Mouse (Mus musculus) heart, embryonic 11.5 days (tissue): ENCODE measurements at regions not wholly inside any gene's neighbourhood (a gene's known extent, or its start where the extent isn't known, plus 50 kb on each side); places are given as distances from the start of the nearest gene placed in this dataset.

Experiments used
- ATAC-seq: fragments of 200-750 bp; cut with Nextera tagmentation; replicated peaks from 2 replicates; pipeline ENCODE4 v1.8.0; 2017; ENCODE audit warnings: moderate library complexity; ENCODE audit not compliant: insufficient number of reproducible peaks, low FRiP score, low TSS enrichment
- H3K27ac ChIP-seq: fragments of 300-500 bp; sonication (generic); 2 replicates; pipeline ENCODE4 v1.5.1; 2014; ENCODE audit warnings: mild to moderate bottlenecking, low read depth, low read length
- H3K27me3 ChIP-seq: fragments of 300-500 bp; sonication (generic); 2 replicates; pipeline ENCODE4 v1.6.1; 2014; ENCODE audit warnings: mild to moderate bottlenecking, low read length, mixed read lengths; ENCODE audit not compliant: control insufficient read depth, insufficient read depth
- H3K36me3 ChIP-seq: fragments of 300-500 bp; sonication (generic); 2 replicates; pipeline ENCODE4 v1.6.1; 2014; ENCODE audit warnings: mild to moderate bottlenecking, low read length, moderate library complexity, mixed read lengths; ENCODE audit not compliant: control insufficient read depth, insufficient read depth
- H3K4me1 ChIP-seq: fragments of 300-500 bp; sonication (generic); 2 replicates; pipeline ENCODE4 v1.6.1; 2014; ENCODE audit warnings: low read length; ENCODE audit not compliant: control insufficient read depth, insufficient read depth
- H3K4me2 ChIP-seq: fragments of 300-500 bp; sonication (generic); 2 replicates; pipeline ENCODE4 v1.6.1; 2014; ENCODE audit warnings: mild to moderate bottlenecking, moderate library complexity
- H3K4me3 ChIP-seq: fragments of 300-500 bp; sonication (generic); 2 replicates; pipeline ENCODE4 v1.5.1; 2014; ENCODE audit warnings: low read depth, low read length
- H3K9ac ChIP-seq: fragments of 300-500 bp; sonication (generic); 2 replicates; pipeline ENCODE4 v1.6.1; 2014; ENCODE audit warnings: mild to moderate bottlenecking, low read depth, low read length, moderate library complexity
- H3K9me3 ChIP-seq: fragments of 300-500 bp; sonication (generic); replicated peaks from 2 replicates; pipeline ENCODE4 v1.6.1; 2016; ENCODE audit warnings: low read length; ENCODE audit not compliant: control insufficient read depth
- WGBS: fragments of 180-500 bp; shearing (Covaris S2); extraction: QIAGEN DNeasy Blood & Tissue Kit; methylation state at CpG from one replicate; pipeline ENCODE4 v1.1.7; 2014; ENCODE audit not compliant: insufficient replicate concordance; 5-methylcytosine and 5-hydroxymethylcytosine counted together

DNA sequence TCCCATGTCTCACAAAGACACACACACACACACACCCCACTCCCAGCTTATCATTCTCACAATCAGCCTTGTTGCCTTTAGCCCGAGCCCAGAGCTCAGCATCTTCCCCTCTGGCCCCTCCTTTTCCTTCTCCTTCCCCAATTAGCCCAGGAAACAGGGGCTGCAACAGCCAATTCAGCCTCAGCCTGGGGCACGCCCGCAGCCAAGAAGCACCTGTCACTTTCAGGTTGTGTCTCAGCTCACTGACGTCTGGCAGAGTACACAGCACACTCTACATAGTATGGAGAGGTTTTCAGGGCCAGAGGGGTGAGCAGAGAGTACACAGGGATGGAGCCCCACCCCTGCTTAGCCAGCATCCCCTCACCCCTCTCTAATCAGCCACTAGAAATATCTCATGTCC lies 106.4 kb downstream of the Plxna1 start:
- Histone ChIP-seq H3K4me2 (no peak overlapping the region), H3K4me1 (no peaks in the 10 kb centered on the region), H3K9ac (no peak overlapping the region), H3K27ac (no peak overlapping the region), H3K4me3 (no peak overlapping the region), H3K36me3 (no peaks in the 10 kb centered on the region), H3K27me3 (no peaks in the 10 kb centered on the region), H3K9me3 (no peaks in the 10 kb centered on the region)
- WGBS: 35% methylated on average over 4 of the region's 4 CpGs
- ATAC-seq: no peak

DNA sequence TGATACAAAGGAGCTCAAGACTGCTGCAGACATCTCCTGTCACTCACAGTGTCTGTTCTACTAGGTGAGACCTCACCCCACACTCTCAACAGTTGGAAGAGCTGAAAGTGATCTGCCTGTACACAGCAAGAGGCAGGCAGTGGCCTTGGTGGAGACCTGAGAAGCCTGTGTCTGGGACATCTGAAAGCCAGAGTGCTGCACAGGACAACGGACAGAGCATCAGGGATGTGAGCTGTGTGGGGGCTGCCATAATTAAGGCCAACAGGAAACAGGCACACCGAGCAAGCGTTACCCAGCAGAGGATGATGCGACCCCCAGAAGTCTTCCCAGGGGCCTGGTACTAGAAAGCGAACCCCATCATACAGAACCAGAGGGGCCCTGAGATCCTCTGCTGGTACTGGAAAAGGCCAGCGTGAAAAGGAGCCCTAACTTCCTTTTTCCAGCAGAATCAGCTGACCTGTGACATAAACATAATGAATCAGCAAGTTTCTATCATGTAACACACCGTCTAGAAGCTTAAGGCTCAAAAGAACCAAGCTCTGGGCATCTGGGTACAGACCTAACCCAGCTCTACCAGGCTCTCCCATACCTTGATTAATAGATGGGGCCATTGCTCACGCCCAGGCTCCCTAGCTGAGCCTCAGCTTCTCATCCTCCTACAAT lies 105.7 kb downstream of the Plxna1 start:
- no peak for ATAC-seq
- H3K27ac ChIP-seq: no peak overlapping the region
- WGBS: 68% methylated on average over 8 of the region's 8 CpGs

DNA sequence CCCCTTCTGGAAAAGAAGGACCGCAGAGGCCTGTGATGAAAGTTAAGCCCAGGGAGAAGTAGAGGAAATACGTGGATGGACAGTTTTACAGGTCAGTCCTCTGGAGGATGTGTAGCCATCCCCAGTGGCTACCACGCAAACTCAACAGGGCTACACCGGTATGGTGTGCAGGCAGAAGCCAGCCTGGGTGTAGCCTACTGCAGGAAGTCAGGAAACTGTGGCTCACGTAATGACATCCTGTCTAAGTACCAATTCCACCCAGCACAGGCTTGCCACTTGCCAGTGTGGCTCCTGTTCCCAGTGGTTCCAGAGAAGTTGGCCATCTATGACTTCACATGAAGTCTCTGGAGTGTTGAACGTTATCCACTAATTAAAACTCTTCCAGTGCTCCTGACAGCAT lies 105.0 kb downstream of the Plxna1 start:
- Histone ChIP-seq H3K36me3 (no peaks in the 10 kb centered on the region), H3K27me3 (no peaks in the 10 kb centered on the region), H3K4me2 (no peak overlapping the region), H3K4me1 (no peaks in the 10 kb centered on the region), H3K9me3 (no peaks in the 10 kb centered on the region), H3K4me3 (no peak overlapping the region), H3K9ac (no peak overlapping the region), H3K27ac (no peak overlapping the region)
- ATAC-seq: no peak
- 75% methylated on average over 6 of the region's 6 CpGs for WGBS

More for the DNA sequence above, 105.7 kb downstream of the Plxna1 start:
- no peak overlapping the region for H3K4me3 ChIP-seq
- no peak overlapping the region for H3K4me2 ChIP-seq
- H3K9ac ChIP-seq: no peak overlapping the region
- no peaks in the 10 kb centered on the region for H3K36me3 ChIP-seq
- H3K27me3 ChIP-seq: no peaks in the 10 kb centered on the region
- no peaks in the 10 kb centered on the region for H3K9me3 ChIP-seq
- no peaks in the 10 kb centered on the region for H3K4me1 ChIP-seq

DNA sequence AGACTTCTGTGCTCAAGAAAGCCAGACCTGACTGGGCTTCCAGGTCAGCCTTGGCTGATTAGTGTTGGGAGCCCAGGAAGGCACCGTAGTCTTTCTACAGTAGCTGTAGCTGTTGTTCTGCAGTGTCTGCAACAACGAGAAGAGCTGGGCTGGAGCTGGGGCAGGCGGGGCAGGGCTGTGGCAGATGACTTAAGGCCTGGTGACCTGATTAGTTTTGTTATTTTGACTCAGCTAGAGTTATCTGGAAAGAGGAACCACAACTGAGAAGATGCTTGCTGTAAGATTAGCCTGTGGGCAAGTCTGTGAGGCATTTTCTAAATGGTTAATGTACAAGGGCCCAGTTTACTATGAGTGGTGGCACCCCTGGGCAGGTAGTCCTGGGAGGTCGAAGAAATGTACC lies 104.3 kb downstream of the Plxna1 start:
- Histone ChIP-seq H3K4me1 (no peaks in the 10 kb centered on the region), H3K27me3 (no peaks in the 10 kb centered on the region), H3K9me3 (no peaks in the 10 kb centered on the region), H3K4me3 (no peak overlapping the region), H3K36me3 (no peaks in the 10 kb centered on the region), H3K9ac (no peak overlapping the region), H3K27ac (no peak overlapping the region), H3K4me2 (no peak overlapping the region)
- ATAC-seq: no peak
- 73% methylated on average over 4 of the region's 4 CpGs for WGBS

DNA sequence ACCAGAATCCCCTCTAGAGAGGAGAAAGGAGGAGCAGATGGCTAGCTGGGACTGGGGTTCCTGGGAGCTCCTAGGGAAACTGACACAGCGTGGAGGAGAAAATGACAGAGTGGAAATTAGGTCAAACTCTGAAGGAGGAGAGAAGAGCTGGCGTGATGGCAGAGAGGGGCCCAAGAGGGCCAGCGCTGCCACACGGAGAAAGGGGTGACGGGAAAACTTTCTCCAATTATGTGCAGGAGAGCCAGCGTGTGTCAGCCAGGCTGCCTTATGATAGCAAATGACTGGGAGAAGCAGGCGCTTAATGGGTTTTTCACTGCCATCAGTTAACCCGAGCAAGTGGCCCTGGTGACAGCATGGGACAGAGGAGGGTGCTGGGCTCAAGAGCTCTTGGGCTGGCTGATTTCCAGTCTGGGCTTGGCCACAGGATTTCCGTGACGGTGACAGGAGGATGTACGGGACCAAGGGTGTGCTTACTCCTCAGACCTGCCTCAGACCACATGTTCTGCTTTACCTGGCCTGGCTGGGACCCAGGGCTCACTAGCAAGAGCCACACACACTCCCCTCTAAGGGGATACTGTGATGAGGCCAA lies 102.9 kb downstream of the Plxna1 start:
- Histone ChIP-seq H3K36me3 (no peaks in the 10 kb centered on the region), H3K4me3 (no peak overlapping the region), H3K27me3 (no peaks in the 10 kb centered on the region), H3K27ac (no peak overlapping the region), H3K4me1 (no peaks in the 10 kb centered on the region), H3K9ac (no peak overlapping the region), H3K9me3 (no peaks in the 10 kb centered on the region), H3K4me2 (no peak overlapping the region)
- WGBS: 73% methylated on average over 11 of the region's 11 CpGs
- ATAC-seq: no peak

DNA sequence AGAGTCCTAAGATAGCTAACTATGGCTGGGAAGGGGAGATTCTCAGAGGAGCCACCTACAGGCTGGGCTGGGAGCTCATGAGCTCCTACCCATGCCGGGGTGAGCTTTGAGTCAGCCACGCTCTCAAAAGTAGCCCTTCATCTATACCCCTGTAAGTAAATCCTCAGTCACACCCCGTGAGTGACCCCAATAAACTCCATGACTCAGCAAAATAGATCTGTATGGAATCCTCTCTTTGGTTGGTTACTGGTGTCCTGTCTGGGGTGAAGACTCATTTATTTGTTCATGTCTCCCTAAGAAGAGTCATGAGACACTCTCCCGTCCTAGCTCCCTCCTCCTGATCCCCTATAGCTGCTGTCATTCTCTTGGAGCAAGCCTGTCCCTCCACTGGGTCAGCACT lies 99.5 kb downstream of the Plxna1 start:
- 62% methylated on average over 4 of the region's 4 CpGs for WGBS
- Histone ChIP-seq H3K9ac (no peak overlapping the region), H3K9me3 (no peaks in the 10 kb centered on the region), H3K4me3 (no peak overlapping the region), H3K4me2 (no peak overlapping the region), H3K27ac (no peak overlapping the region), H3K36me3 (no peaks in the 10 kb centered on the region), H3K27me3 (no peaks in the 10 kb centered on the region), H3K4me1 (no peaks in the 10 kb centered on the region)
- no peak for ATAC-seq

DNA sequence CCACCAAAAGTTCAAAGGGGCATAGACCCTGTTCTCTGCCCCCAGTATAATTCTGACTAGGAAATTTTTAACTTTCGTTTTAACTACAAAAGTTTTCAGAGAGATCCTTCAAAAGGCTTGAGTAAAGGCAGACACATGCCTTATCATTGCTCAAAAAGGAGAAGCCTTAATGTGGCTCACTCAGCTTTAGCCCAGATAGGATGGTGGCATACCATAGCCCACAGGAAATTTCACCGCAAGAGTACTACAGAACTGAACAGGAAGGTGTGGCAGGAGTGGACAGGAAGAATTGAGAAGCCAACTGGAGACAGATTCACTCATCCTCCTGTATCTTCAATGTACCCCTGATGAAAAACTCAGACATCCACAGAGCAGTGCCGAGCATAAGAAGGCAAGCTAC lies 97.1 kb downstream of the Plxna1 start:
- Histone ChIP-seq H3K4me3 (no peak overlapping the region), H3K9ac (no peak overlapping the region), H3K9me3 (no peaks in the 10 kb centered on the region), H3K36me3 (no peaks in the 10 kb centered on the region), H3K4me2 (no peak overlapping the region), H3K27ac (no peak overlapping the region), H3K4me1 (no peaks in the 10 kb centered on the region), H3K27me3 (no peaks in the 10 kb centered on the region)
- ATAC-seq: no peak
- 58% methylated on average over 3 of the region's 3 CpGs for WGBS
